Mouse (Mus musculus) spleen, adult 2 months (tissue): ENCODE data around the gene Cbfa2t3.

Experiments
- CTCF ChIP-seq: fragments of 200-500 bp; IDR thresholded peaks from 2 replicates; pipeline ENCODE4 v1.5.1; 2011; ENCODE audit warnings: mild to moderate bottlenecking, inconsistent platforms; ENCODE audit not compliant: insufficient read depth, insufficient read length, insufficient replicate concordance; ENCODE audit errors: extremely low read depth
- POLR2A ChIP-seq: fragments of 200-500 bp; IDR thresholded peaks from 2 replicates; pipeline ENCODE4 v1.6.1; 2011; ENCODE audit warnings: low read depth, low read length, inconsistent platforms

DNA sequence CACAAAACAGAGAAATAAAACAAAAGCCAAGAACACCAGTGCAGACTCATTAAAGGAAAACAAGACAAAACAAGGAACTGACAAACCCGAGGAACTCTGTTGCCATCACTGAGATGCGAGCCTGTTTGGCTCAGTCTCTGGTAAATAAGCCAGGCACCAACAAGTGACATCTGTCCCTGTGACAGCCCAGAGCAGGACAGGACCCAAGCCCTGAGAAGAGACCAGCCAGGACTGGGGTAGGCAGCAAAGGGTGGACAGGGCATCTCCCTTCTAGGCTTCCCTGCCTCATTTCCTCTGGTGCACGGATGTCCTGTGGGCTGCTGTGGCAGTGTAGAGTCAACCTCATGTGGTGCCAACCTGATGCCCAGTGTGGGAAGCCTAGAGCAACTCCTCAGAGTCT is 35.8 kb downstream of the Cbfa2t3 start:
- TF ChIP-seq CTCF (no peak), POLR2A (no peak)
